ENCODE assay signal across 8 mouse cellular contexts in genomic region chr4:139950431-139950848, GRCm38 (mm10). TPM values are rescaled to one million over a fixed set of nuclear protein-coding genes. Genes with fewer than 3 reads are reported as not detected.
DNase-seq lines count a peak whose midpoint lies in the region; ATAC-seq and TF ChIP-seq lines count a peak whose summit lies in the region.

No protein-coding gene starts in this region.

- H3K4me2 ChIP-seq in intestine, embryonic 14.5 days (ENCODE audit: low read length) = peak overlapping the region; percentile 56
- peak overlapping the region; percentile 15; the same call in 1 of the 2 replicates for H3K4me2 ChIP-seq in liver, embryonic 14.5 days (ENCODE audit: low read depth)
- H3K4me2 ChIP-seq in neural tube, embryonic 15.5 days = peak overlapping the region; percentile 53

- no peak for TF ChIP-seq CTCF in liver, embryonic 14.5 days (IDR thresholded peaks at IDR 0.05; ENCODE audit: low read depth)

- DNase-seq in ES-E14 (ENCODE audit: low read depth, low spot score) = peak; percentile 58
- DNase-seq in embryo, embryonic 10.5 days (ENCODE audit: low spot score) = peak; percentile 75
- peak; percentile 69 for DNase-seq in intestine, embryonic 14.5 days (ENCODE audit: low spot score)
- no peak for DNase-seq in liver, embryonic 14.5 days (ENCODE audit: low read depth in 3 of 3, low spot score in 3 of 3)
- no peak for DNase-seq in right cerebral cortex, adult 18-20 months
- no peak for DNase-seq in thymus, postnatal 36 days

- H3K4me3 ChIP-seq in ES-E14 (ENCODE audit: insufficient read depth in 1 of 2, low read depth in 1 of 2, low read length in 2 of 2, poor library complexity in 1 of 2, severe bottlenecking in 1 of 2) = peak overlapping the region; percentile 49 to 72
- H3K4me3 ChIP-seq in intestine, embryonic 14.5 days (ENCODE audit: low read depth, low read length) = peak overlapping the region; percentile 26; the same call in 1 of the 2 replicates
- no peak overlapping the region for H3K4me3 ChIP-seq in liver, embryonic 14.5 days (ENCODE audit: insufficient read depth in 1 of 2, low read depth in 2 of 2, low read length in 2 of 2)
- peak overlapping the region; percentile 22 for H3K4me3 ChIP-seq in neural tube, embryonic 15.5 days (replicated peaks)

- WGBS in intestine, embryonic 14.5 days = under 1% methylated on average over 20 of the region's 20 CpGs
- WGBS in liver, embryonic 14.5 days (ENCODE audit: insufficient replicate concordance) = 4% methylated on average over 20 of the region's 20 CpGs
- 1% methylated on average over 20 of the region's 20 CpGs for WGBS in neural tube, embryonic 15.5 days

- H3K36me3 ChIP-seq in ES-E14 (ENCODE audit: control insufficient read depth, insufficient read depth, low read length, poor library complexity, severe bottlenecking) = no peaks in the 10 kb centered on the region
- H3K36me3 ChIP-seq in intestine, embryonic 14.5 days (ENCODE audit: control insufficient read depth, insufficient read depth, low read length) = no peaks in the 10 kb centered on the region
- no peaks in the 10 kb centered on the region for H3K36me3 ChIP-seq in liver, embryonic 14.5 days (replicated peaks; ENCODE audit: control insufficient read depth, insufficient read depth, low read depth)
- H3K36me3 ChIP-seq in neural tube, embryonic 15.5 days = no peaks in the 10 kb centered on the region

- peaks cover 0 to 2% of the 10 kb centered on the region in 2 experiments; a peak in 3 of 4 replicates for H3K4me1 ChIP-seq in ES-E14 (ENCODE audit: control insufficient read depth in 2 of 2, insufficient read depth in 2 of 2, low read length in 2 of 2, poor library complexity in 1 of 2)
- no peaks in the 10 kb centered on the region; the same call in 1 of the 2 replicates for H3K4me1 ChIP-seq in intestine, embryonic 14.5 days (replicated peaks; ENCODE audit: control insufficient read depth, insufficient read depth, low read length)
- H3K4me1 ChIP-seq in liver, embryonic 14.5 days (replicated peaks; ENCODE audit: control insufficient read depth in 2 of 2, insufficient read depth in 2 of 2, low read length in 1 of 2) = no peaks in the 10 kb centered on the region
- peaks cover 19% of the 10 kb centered on the region for H3K4me1 ChIP-seq in neural tube, embryonic 15.5 days

- TF ChIP-seq EP300 in liver, embryonic 14.5 days (IDR thresholded peaks at IDR 0.05; ENCODE audit: low read depth) = no peak

- H3K9ac ChIP-seq in ES-E14 (ENCODE audit: insufficient read depth, low read depth, low read length, poor library complexity, severe bottlenecking) = no peak overlapping the region
- H3K9ac ChIP-seq in intestine, embryonic 14.5 days (ENCODE audit: low read length) = no peak overlapping the region
- H3K9ac ChIP-seq in liver, embryonic 14.5 days (replicated peaks) = no peak overlapping the region
- 0 out of 2 replicates have a peak overlapping the region, but pooled peaks have one; percentile 3 for H3K9ac ChIP-seq in neural tube, embryonic 15.5 days (replicated peaks)

- H3K27ac ChIP-seq in ES-E14 (ENCODE audit: insufficient read depth, low read depth, low read length, poor library complexity, severe bottlenecking) = no peak overlapping the region
- no peak overlapping the region for H3K27ac ChIP-seq in intestine, embryonic 14.5 days (ENCODE audit: low read depth)
- H3K27ac ChIP-seq in liver, embryonic 14.5 days = no peak overlapping the region
- H3K27ac ChIP-seq in neural tube, embryonic 15.5 days (replicated peaks) = no peak overlapping the region; the same call in 1 of the 2 replicates

- H3K27me3 ChIP-seq in intestine, embryonic 14.5 days (replicated peaks; ENCODE audit: control insufficient read depth, insufficient read depth, low read length) = no peaks in the 10 kb centered on the region
- H3K27me3 ChIP-seq in liver, embryonic 14.5 days (ENCODE audit: control insufficient read depth, insufficient read depth, low read length) = no peaks in the 10 kb centered on the region
- H3K27me3 ChIP-seq in neural tube, embryonic 15.5 days (replicated peaks) = 0 out of 2 replicates have a peak, but pooled peaks cover 5% of the 10 kb centered on the region

- no peaks in the 10 kb centered on the region for H3K9me3 ChIP-seq in ES-E14 (ENCODE audit: control insufficient read depth, insufficient read depth, low read depth, low read length)
- no peaks in the 10 kb centered on the region for H3K9me3 ChIP-seq in intestine, embryonic 14.5 days (ENCODE audit: control insufficient read depth, low read length)
- H3K9me3 ChIP-seq in liver, embryonic 14.5 days (ENCODE audit: control insufficient read depth, low read length) = no peaks in the 10 kb centered on the region
- no peaks in the 10 kb centered on the region; the same call in 1 of the 2 replicates for H3K9me3 ChIP-seq in neural tube, embryonic 15.5 days (replicated peaks)

- ATAC-seq in intestine, embryonic 14.5 days (replicated peaks; ENCODE audit: low FRiP score, low TSS enrichment, low read depth) = peak; percentile 68; the same call in 1 of the 2 replicates
- no peak for ATAC-seq in liver, embryonic 14.5 days (ENCODE audit: insufficient read depth)
- ATAC-seq in neural tube, embryonic 15.5 days (ENCODE audit: low FRiP score) = no peak; the same call in 1 of the 2 replicates
- ATAC-seq in frontal cortex, adult (ENCODE audit: low TSS enrichment) = no peak

- in situ Hi-C loops in ES-E14 (cut with MboI; ENCODE audit: low sequenced_read_pairs in 2 of 2, unreplicated experiment in 2 of 2) = no loop called here

TF ChIP-seq in ES-E14, 5 proteins besides CTCF, POLR2A, EP300 and RAD21:
- TF ChIP-seq MAFK (IDR thresholded peaks at IDR 0.05; ENCODE audit: insufficient read depth, low read depth, low read length) = no peak
- TF ChIP-seq ZC3H11A (IDR thresholded peaks at IDR 0.05; ENCODE audit: borderline replicate concordance, low read depth, low read length) = no peak
- TF ChIP-seq ZNF384 (IDR thresholded peaks at IDR 0.05; ENCODE audit: low read depth, low read length) = no peak
- TF ChIP-seq HCFC1 (IDR thresholded peaks at IDR 0.05; ENCODE audit: borderline replicate concordance, insufficient read depth, low read length) = no peak
- TF ChIP-seq CHD2 (IDR thresholded peaks at IDR 0.05; ENCODE audit: low read depth, low read length) = no peak
TF ChIP-seq in ES-E14: peak in this region for 0.

RNA-seq across cellular contexts. Expression of gene Klhdc7a, which starts 17.4 kb away (rescaled TPM):
- 1.9 and 3.3 TPM in 2 replicates for total RNA-seq in ES-E14 (2012; rRNA removed)
- polyA plus RNA-seq in intestine, embryonic 14.5 days (2014; fragmentation: Nextera tagmentation; extraction: Ambion mirVana) = 0.09 and 0.15 TPM in 2 replicates
- 0.34 and 0.39 TPM in 2 replicates for polyA plus RNA-seq in liver, embryonic 14.5 days (2012; rRNA removed)
- 0.20 and 0.23 TPM in 2 replicates for polyA plus RNA-seq in liver, embryonic 14.5 days (2014; fragmentation: Nextera tagmentation; extraction: Ambion mirVana)
- 0.08 and 0.80 TPM in 2 replicates for polyA plus RNA-seq in neural tube, embryonic 15.5 days (2015; fragmentation: Nextera tagmentation; extraction: Ambion mirVana)

Comparison
In these comparisons a context has a peak if more than half of its experiments do, and no peak if none do; other contexts are left out.
1. DNase-seq: peak in ES-E14 (single experiment), embryo, embryonic 10.5 days (single experiment) and intestine, embryonic 14.5 days (single experiment); none in liver, embryonic 14.5 days (0 of 3), right cerebral cortex, adult 18-20 months (single experiment) and thymus, postnatal 36 days (0 of 2).
2. H3K4me3 ChIP-seq: peak in ES-E14 (2 of 2), intestine, embryonic 14.5 days (single experiment) and neural tube, embryonic 15.5 days (single experiment); none in liver, embryonic 14.5 days (0 of 2).
3. Peak in every context shown above with its lines, with median percentiles within 50 percentile points of each other: H3K4me2 ChIP-seq.